Mouse (Mus musculus) B cell, adult 2 months (primary cell): ENCODE measurements at regions not wholly inside any gene's neighbourhood (a gene's known extent, or its start where the extent isn't known, plus 50 kb on each side); places are given as distances from the start of the nearest gene placed in this dataset.
A peak's percentile ranks its signal among the peaks of the same experiment; 100 is the strongest.

Experiments
- DNase-seq, 2 experiments: peaks; one replicate each; pipeline ENCODE4 v3.0.0; 2022

DNA sequence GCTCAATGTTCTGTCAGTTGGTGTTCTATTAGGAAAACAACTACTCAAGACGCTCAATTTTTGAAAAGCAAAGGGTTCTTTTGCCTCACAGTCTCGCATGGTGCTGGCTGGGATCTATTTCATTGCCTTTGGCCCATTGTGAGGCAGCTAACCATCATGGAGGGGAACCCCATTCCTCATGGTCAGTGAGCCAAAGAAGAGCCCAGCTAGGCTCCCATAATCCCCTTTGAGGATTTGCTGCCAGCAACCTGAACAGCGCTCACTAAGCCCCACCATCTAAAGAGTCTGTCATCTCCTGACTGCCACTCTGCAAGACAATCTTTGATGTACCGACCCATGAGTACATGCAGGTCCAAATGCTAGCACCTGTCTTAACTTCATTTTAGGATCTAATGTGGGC lies 53.1 kb upstream of the Galnt7 start:
- no peak for DNase-seq

DNA sequence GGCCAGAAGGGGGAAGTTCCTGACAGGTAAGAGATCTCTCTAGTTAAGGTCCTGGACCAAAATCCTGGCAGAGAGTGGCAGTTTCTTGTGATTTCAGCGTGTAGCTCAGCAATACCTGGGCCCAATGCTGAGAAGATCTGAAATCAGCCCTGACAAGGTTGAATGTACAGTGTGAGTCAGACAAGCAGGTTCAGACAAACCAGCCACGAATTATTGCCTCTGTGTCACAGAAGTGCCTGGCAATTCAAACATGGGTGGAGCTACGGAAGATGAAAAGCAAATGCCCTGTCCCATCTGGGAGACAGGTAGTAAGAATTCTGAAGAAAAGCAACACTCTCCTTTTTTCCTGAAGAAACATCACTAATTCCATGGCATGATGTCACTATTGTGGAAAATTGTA lies 51.3 kb upstream of the Galnt7 start:
- no peak for DNase-seq

DNA sequence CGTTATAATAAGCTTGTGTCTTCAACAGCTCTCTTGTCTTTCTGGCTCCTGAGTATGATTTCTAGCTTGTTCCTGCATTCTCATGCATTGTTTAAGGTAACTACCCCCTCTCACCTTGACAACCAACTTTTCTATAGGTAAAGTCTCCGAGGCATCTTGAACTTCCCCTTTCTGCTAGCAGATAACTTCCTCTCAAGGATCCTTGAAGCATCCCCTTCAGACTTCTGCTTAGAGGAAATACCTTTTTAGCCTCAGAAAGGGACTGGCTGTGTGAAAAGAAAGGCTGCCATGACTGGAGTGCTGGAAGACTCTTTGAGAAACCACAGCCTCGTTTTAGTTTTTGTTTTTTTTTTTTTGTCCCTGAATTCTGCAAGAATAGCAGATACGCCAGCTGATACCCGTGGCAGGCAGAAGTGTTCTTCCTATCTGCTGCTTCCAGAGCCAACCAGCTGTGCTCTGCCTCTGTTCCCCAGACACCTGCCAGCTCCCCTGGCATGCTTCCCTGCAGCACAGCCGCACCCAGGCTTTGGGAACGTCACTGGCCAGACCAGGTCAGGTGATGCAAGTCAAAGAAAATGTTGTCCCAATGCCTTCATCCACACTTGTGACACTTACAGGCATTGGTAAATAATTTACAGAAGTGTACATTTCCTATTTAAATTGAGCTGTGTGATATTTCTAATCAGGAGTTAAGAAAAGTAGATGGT lies 49.7 kb upstream of the Galnt7 start:
- DNase-seq: peak; percentile 22 to 39
